Mouse (Mus musculus) ovary, postnatal 36 days (tissue): ENCODE data around the gene Uba5.

Experiments
- DNase-seq: peaks from one replicate; pipeline ENCODE4 v3.0.0; 2022; ENCODE audit warnings: low spot score, mixed read lengths

The Uba5 gene

DNA sequence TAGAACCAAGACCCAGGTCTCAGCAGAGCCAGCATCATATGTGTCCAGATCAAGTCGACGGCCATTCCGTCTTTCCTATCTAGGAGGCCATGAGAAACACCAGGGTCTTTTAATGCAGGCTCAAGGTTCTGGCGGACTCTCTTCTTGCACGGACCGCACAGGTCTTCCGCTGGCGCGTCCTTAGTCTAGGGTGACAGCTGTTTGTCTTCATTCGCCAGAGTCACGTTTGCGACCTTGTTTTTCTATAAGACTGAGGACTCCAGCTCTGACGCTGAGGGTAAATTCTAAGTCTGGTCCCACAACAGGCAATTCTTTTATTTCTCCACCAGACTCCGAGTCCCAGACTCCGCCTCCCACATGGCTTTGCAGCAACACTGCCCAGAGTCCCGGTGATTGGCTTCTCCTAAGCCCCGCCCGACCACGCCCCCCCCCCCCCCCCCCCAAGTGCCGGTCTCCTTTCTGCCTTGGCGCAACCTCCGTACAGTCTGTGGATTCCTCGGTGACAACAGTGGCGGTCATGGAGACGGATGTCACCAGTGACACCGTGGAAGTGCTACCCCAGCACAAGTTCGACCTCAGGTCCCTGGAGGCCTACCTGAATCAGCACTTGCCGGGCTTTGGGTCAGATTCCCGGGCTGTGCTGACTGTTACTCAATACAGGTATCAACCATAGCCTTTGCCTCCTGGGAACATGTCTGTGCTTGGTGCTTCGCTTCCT, 469 bp upstream of the Uba5 start, which contains the start of gene Acad11:
Acad11 (plus strand) TSS at position 134 of the 718 bp plus-strand sequence.
- peak; percentile 79 for DNase-seq

- DNase-seq, result no peak
Observed at GRCm38 (mm10) chr9:104051028-104051427, 11.9 kb downstream of the Uba5 start.

DNA sequence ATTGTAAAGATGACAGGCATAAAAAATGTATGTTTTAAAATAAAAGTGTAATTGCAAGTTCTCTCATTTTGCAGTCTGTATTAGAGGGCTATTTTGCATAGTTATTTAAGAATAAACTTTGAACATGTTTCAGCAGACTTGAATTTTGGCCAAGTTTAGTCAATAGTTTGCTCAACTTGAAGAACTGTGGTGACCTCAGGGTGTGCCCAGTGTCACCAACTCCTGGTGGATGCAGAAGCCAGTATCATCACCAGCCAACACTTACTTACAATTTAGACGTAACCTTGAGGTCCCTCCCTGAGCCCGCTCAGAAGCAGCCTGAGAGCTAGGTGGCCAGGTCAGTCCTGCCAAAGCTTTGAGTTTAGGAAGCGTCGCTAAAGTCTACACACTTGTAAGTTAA, 19.3 kb downstream of the Uba5 start:
- no peak for DNase-seq

DNA sequence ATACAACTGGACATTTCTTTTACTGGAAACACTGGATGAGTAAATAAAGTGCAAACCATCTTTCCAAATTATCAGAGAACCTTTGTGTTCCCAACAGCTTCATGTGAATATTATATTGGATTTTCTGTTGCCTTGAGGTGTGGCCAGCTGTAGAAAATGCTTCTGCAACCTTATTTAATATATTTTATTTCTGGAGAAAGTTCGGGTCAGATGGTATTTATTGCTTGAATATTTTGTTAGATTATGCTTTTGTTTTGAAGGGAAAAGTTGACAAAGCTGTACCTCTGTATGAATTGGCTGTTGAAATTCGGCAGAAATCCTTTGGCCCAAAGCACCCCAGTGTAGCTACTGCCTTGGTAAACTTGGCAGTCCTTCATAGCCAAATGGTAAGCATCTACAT, 22.6 kb downstream of the Uba5 start, which contains the start of gene Gm28305:
Gm28305 (plus strand) TSS at position 301 of the 400 bp plus-strand sequence.
- no peak for DNase-seq

GRCm38 (mm10) chr9:104039742-104040141, 23.2 kb downstream of the Uba5 start:
- no peak for DNase-seq

GRCm38 (mm10) chr9:104039031-104039695, 23.8 kb downstream of the Uba5 start:
- no peak for DNase-seq

DNA sequence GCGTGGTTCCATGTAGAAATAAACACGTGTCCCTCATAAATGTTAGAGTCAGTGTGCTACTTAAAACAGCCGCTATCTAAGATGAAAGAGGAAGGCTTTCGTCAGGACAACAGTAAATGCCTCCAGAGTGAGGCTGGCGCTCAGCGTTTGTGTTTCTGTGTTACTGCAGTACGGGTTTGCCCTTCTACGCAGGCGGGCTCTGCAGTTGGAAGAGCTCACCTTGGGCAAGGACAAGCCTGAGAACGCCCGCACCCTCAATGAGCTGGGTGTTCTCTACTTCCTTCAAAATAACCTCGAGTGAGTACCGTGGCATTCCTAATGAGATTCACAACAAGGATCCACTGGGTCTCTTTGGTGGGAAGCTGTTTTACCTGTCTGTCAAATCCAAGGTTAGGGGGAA, 24.7 kb downstream of the Uba5 start:
- no peak for DNase-seq

- DNase-seq, result peak; percentile 79
Observed at GRCm38 (mm10) chr9:104035261-104036015, 27.5 kb downstream of the Uba5 start.

- DNase-seq, result no peak
Observed at GRCm38 (mm10) chr9:104034718-104035117, 28.2 kb downstream of the Uba5 start.

GRCm38 (mm10) chr9:104034231-104034630, 28.7 kb downstream of the Uba5 start:
- DNase-seq, result no peak

GRCm38 (mm10) chr9:104029861-104030260, 33.1 kb downstream of the Uba5 start:
- DNase-seq, result no peak

GRCm38 (mm10) chr9:104027186-104027585, 35.7 kb downstream of the Uba5 start:
- DNase-seq, result no peak

GRCm38 (mm10) chr9:104021026-104021425, 41.9 kb downstream of the Uba5 start:
- DNase-seq, result no peak

DNA sequence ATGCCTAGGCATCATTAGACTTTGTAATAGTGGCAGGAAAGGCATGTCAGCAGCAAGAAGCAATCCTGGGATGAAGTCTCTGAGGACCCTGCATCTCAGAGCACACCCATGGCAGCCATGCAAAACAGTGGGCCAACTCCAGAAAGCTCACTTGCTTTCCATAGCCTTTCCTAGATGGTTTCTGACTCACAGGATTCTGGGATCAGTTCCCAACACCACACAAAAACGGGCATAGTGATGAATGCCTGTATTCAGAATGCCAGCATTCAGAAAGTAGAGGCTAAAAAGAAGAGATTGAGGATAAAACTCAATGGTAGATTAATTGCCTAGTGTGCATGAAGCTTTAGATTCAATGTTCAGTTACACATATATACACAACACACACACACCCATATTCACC, 48.4 kb downstream of the Uba5 start:
- DNase-seq, result no peak

GRCm38 (mm10) chr9:104002913-104003330, 60.0 kb downstream of the Uba5 start:
- DNase-seq, result peak; percentile 76

DNA sequence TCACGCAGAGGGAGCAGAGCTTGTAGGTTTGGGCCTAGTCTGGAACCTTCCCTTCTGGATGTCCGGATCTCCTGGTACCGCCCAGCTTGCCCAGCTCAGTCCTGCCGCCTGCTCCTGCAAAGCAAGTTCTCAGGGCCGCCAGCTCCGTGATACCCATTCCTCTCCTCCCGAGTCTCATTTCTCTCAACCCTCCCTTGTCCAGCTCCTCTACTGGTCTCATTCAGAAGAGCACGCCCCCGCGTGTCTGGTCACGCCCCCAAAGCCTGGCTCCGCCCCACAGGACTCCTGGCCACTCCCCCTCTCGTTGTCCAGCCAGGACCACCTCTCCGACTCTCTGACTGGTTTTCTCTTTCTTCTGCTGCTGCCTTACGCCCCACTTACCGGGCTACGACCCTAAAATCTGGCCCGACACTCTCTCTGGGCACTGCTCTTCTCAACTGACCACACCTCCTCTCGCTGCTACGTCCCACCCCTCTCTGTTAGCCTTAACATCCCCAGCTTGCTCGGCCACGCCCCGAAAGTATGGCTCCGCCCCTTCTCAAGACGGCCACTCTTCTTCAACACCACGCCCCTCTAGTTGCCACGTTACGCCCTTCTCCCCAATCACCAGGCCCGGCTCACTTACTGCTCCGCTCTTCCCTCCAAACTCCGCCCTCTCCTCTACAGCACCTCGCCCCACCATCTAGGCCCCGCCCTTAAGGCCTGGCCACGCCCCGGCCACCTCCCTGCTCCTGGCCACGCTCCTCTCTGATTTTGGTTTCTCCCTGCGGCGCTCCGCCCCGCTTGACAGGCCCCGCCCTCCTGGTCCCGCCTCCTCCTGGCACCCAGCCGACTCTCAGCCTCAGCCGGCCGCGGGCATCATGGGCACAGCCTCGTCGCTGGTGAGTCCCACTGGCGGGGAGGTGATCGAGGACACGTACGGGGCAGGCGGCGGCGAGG, 60.7 kb downstream of the Uba5 start, which contains the start of gene Nphp3:
Nphp3 (plus strand) TSS at position 624 of the 939 bp plus-strand sequence.
- peak; percentile 99 for DNase-seq

GRCm38 (mm10) chr9:104000601-104001000, 62.3 kb downstream of the Uba5 start:
- no peak for DNase-seq
